Mouse (Mus musculus): ENCODE results near the gene Kpna7.
"Not testable (repeated sequence)": the region's sequence is repeated elsewhere in the genome, so short reads cannot be mapped to it uniquely, and the experiment has no call there.

Gene Kpna7

DNA sequence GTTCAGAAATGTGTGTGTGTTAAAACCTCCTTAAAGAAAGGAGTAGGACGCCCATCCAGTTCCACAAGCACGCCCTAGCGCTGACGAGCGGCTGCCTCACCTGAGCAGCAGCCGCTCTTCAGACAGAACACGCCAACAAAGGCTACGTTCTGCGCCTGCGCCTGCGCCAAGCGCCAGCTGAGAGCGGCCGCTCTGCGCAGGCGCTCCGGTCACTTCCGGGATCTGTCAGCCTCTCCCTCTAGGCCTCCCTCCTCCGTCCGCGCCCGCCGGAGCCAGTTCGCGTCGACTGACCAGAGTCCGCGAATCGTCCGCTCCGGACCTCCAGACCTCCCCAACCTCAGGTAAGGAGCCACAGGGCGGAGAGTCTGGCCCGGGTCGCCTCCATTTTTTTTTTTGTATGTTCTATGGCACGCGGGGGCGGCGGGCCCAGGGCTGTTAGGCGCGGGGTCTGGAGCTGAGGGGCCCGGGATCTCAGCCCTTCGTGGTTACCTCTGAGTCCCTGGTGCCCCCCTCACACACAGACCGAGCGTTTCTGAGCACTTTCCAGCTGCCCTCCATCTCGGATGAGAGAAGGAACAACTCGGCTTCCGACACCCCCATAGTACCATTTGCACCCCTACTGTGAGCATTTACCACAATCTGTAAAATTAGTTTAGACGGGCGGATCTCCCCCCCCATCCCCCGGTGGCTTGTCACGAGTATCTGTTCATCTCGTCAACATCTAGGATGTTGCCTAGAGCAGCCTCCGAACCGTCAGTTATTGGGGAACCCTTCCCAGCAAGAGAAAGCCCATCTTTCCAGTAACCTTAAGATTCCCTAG lies at the start of gene Kpna7, which contains the start of gene Arpc1a:
Gene Kpna7 (minus strand): TSS at position 399 of the 820 bp plus-strand sequence.
Gene Arpc1a (plus strand): TSS at position 199 of the 820 bp plus-strand sequence.
- DNase-seq (ENCODE audit: low read depth, low spot score): peak; percentile 87

DNA sequence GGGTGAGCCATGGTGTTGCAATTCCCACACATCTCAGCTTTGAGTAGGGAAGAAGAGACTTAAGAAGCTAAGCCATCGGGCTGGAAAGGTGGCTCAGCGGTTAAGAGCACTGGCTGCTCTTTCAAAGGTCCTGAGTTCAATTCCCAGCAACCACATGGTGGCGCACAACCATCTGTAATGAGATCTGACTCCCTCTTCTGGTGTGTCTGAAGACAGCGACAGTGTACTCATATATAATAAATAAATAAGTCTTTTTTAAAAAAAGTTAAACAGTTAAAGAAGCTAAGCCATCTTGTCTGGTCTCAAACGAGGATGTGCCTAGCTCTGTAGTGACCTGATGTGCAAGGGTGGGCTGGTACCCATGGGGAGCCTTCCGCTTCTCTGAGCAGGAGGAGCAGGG lies 49.4 kb upstream of the Kpna7 start:
- DNase-seq (ENCODE audit: low read depth, low spot score): not testable (repeated sequence)

- DNase-seq (ENCODE audit: low read depth, low spot score): no peak
Observed at GRCm38 (mm10) chr5:145130995-145131394, 47.2 kb upstream of the Kpna7 start.

DNA sequence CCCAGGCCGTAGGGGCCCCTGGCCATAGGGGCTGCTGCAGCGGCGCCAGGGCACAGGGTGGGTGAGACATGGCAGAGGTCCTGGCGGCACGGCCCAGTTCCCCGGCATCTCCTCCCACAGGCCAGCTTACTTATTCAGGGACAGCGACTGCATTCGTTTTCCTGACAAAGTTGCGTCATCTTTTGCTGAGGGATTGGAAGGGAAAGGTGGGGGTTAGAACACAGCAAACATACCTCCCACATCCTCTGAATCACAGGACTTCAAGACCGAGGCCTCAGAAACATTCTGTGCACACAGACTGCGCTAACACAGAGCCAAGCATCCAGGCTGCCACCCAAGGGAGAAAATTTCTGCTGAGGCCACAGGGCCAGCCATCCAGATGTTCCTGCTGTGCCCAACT lies 46.4 kb upstream of the Kpna7 start:
- DNase-seq (ENCODE audit: low read depth, low spot score): no peak

GRCm38 (mm10) chr5:145129773-145130172 lies 45.9 kb upstream of the Kpna7 start:
- DNase-seq (ENCODE audit: low read depth, low spot score): not testable (repeated sequence)

DNA sequence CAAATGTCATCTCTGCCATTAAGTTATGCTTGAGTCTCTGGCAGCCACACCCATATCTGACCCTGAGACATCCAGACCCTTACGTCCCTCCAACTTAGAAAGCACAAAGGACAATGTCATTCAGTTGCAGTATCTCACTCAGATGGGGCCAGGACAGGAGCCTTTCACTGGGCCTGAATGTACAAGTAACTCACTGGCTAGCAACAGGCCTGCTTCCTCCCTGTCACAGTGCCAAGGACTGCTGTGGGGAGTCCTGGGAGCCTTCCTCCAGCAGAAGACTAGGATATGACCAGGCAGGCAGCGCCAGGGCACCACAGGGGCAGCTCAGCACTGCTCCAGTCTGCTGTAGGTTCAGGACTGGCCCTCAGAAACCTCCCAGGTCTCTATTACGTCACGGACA lies 45.3 kb upstream of the Kpna7 start:
- DNase-seq (ENCODE audit: low read depth, low spot score): no peak

DNA sequence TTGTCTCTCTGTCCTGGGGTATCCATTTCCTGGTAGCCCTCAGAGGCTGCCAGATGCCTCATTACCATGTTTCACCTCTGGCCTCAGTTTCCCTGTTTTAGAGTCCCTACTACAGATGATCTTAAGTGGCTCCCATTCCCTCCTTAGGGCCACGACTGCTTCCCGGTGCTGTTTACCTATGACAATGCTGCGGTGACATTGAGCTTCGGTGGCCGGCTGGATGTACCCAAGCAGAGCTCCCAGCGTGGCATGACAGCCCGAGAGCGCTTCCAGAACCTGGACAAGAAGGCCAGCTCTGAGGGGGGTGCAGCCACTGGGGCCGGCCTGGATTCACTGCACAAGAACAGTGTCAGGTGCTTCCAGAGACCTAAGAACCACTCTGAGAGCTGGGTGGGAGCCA lies 42.8 kb upstream of the Kpna7 start:
- DNase-seq (ENCODE audit: low read depth, low spot score): no peak

DNA sequence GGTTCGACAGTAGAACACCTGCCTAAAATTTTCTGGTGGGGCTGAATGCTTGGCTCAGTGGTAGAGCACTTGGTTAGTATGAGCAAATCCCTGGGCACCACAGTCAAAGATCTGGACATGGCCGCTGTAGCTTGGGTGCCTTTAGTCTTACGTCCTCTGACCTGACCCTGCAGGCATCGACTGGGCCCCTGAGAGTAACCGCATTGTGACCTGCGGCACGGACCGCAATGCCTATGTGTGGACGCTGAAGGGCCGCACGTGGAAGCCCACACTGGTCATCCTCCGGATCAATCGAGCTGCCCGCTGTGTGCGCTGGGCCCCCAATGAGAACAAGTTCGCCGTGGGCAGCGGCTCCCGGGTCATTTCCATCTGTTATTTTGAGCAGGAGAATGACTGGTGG lies 39.6 kb upstream of the Kpna7 start:
- no peak for DNase-seq (ENCODE audit: low read depth, low spot score)

DNA sequence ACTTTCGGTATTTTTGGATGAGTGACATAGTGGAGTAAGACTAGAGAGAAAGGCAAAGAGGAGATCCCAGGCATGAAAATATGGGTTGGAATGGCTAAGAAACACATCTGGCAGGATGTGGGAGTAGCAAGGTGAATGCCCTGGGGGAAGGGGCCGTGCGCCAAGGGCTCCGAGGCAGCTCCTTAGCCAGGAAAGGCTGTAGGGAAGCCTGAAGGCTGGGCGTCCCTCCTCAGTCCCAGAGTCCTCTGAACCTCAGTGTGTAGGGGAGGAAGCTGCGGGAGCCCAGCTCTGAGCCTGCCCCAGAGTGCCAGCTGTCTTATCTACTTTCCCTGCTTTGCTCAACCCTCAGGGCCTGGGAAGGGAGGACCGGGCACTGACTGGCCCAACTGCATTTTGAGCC lies 37.1 kb upstream of the Kpna7 start:
- DNase-seq (ENCODE audit: low read depth, low spot score): no peak

GRCm38 (mm10) chr5:145119385-145119784 lies 35.6 kb upstream of the Kpna7 start:
- DNase-seq (ENCODE audit: low read depth, low spot score): no peak

- DNase-seq (ENCODE audit: low read depth, low spot score): no peak
Observed at GRCm38 (mm10) chr5:145118461-145118860, 34.6 kb upstream of the Kpna7 start.

DNA sequence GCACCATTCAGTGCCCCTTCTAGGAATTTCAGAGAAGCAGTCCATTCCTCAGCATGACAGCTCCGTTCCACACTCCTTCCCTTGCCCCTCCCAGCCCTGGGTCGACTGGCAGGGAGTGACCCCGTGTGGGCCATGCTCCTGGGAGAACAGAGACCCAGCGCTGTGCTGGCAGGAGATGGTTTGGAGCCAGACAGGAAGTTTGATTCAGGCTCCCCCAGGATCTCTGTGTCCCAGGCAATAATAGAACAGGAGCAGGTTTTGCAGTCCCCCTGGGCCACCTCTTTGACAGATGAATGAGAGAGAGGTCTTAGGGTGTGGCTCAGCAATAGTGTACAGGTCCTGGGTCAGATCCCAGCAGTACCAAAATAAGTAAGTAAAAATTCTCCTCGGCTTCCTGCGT lies 34.2 kb upstream of the Kpna7 start:
- DNase-seq (ENCODE audit: low read depth, low spot score): no peak

DNA sequence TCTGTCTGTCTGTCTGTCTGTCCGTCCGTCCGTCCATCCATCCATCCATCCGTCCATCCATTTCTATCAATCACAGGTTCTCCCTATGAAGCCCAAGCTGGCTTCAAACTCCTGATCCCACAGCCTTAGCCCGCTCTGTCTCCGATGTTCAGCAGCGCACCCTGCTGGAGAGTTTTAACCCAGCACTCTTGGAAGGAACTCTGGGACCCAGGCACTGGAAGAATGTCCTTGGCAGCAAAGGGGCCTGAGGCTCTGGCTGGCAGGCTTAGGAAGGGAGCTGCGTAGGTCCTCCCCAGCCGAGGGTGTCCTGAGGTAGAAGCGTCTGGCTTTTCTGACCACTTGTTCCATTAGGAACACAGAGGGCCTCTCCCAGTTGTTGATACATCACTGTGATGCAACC lies 33.1 kb upstream of the Kpna7 start:
- no peak for DNase-seq (ENCODE audit: low read depth, low spot score)

DNA sequence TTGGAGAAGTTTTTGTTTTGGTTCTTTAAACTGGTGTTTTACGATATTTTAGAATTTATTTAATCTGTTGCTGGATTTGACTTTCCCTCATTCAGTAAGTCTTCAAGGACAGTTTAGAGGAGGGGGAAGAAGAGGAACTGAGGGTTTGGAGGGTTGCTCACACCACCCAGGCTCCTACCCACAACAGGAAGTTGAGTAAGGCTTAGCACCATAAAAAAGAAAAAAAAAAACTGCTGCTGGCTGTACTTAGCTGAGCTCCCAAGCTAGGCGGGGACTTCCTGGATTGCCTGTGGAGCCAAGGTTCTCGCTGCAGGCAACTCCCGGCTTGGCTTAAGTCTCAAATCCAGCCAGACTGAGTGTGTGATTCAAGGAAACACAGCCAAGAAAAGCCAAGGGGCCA lies 32.5 kb upstream of the Kpna7 start:
- DNase-seq (ENCODE audit: low read depth, low spot score): no peak

GRCm38 (mm10) chr5:145115736-145116135 lies 31.9 kb upstream of the Kpna7 start:
- no peak for DNase-seq (ENCODE audit: low read depth, low spot score)

DNA sequence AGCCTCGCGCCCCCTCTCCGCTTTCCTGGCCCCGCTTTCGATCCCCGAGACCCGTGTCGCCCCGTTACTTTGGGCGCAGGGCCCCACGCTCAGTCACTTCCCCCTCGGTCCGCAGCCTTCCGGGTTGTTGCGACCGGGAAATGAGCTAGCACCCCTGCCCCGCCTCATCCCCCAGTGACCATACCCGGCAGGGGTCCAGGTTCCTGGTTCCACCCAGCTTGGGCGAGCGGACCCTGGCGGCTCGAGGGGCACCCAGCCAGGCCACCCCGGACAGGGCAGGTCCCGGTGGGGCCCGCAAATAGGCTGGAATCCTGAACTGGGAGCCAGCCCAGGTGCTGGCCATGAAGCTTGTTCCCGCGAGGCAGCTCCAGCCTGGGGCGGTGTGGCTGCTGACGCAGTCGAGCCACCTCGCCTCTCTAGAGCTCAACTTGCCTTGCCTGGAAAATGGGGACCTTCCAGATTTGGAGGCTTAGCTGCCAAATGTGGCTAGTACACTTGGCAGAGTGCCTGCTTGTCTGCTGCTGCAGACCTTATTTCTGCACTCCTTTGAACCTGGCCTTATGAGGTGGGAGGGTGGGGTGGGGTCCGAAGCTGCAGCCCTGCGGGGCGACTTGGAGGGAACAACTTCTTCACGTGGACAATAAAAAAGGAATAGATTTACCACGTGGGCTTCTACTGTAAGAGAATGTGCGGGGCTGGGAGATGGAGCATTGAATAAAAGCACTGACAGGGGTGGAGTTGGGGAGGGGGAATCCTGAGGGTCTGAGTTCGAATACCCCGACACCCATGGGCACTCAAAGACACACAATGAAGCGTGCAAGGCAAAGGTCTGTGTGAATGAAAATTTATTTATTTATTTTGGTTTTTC lies 31.0 kb upstream of the Kpna7 start:
- DNase-seq (ENCODE audit: low read depth, low spot score): no peak

DNA sequence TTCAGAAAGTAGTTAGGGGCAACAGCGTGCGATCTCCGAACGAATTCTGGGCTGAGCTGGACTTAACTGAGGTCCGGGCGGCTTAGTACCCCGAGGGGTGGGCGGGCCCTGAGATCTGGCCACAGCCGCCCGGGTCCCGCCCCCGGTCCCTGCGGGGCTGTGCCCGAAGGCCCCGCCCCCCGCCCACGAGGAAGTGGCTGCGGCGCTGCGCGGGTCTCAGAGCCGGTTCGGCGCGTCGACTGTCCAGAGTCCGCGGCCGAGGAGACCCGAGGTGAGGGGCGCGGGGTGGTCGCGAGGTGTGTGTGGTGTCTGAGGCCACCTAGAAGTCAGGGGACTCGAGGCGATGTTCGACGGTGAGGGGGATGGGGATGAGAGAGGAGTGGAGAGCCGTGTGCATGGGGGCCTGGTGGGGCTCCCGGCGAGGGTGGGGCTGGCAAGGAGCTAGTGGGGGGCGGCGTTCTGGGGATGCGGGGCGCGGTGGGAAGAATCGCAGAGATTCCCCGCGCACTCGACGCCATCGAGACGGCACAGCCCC lies 30.3 kb upstream of the Kpna7 start, which contains the start of gene Arpc1b:
Gene Arpc1b (plus strand): TSS at position 145 of the 535 bp plus-strand sequence.
- no peak for DNase-seq (ENCODE audit: low read depth, low spot score)

GRCm38 (mm10) chr5:145113416-145113815 lies 29.6 kb upstream of the Kpna7 start:
- no peak for DNase-seq (ENCODE audit: low read depth, low spot score)

DNA sequence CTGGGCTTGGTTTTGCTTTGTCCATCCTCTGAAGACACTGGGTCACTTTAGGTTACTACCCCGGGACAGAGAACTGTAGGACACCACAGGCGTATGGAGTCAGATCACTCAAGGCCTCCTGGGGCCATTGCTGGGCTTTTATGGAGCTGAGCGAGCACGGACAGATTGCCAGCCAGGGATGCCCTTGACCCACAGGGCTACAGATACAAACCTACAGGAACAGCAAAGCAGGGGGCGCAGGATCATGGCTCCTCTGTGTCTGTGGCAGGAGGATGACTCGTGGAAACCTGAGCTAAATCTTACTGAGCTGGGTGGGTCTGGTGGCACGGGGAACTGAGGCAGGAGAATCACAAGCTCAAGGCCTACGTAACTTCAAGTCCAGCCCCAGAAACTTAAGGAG lies 28.7 kb upstream of the Kpna7 start:
- no peak for DNase-seq (ENCODE audit: low read depth, low spot score)

DNA sequence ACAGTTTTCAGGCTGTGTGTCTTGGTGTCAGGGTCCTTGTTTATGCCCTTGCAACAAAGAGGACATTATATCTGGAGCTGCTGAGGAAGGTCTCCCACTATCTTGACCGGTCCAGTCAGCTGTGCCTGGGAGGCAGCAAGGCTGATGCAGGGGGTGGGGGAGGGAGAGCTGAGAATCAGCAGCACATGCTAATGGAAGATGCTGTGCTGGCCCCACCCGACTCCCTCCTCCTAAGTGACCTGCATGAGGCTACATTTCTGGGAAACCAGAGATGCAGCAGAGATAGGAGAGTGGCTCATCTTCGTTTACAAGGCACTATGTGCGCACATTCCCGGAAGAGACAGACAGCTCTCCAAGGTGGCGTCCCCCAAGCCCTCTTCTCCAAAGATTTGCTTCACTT lies 26.6 kb upstream of the Kpna7 start:
- no peak for DNase-seq (ENCODE audit: low read depth, low spot score)

DNA sequence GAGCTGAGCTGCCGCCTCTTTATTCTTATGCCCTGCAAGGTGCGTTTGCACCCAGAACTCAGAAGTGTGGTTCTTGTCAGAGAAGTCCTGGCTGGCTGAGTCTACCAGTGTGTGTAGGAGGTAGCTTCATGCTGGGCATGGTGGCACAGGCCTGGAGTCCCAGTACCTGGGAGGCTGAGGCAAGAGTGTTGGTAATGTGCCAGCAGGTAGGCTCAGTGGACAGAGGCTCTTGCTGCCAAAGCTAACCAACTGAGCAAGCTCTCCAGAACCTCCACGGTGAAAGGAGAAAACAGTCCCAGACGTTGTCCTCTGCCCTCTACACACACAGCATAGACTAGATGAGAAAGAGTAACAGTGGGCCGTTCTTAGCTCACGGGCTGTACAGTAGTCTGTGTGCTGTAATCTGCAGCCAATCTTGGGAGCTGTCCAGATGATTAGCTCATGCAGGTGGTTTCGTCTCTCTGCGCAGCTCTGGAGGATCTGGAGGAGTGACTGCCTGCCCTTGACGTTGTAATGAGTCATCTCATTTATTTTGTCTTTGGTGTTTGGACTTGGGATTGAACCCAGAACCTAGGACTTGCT lies 22.0 kb upstream of the Kpna7 start:
- no peak for DNase-seq (ENCODE audit: low read depth, low spot score)

GRCm38 (mm10) chr5:145104328-145104727 lies 20.5 kb upstream of the Kpna7 start:
- no peak for DNase-seq (ENCODE audit: low read depth, low spot score)

All from retina, adult 2 months (tissue).